Mouse (Mus musculus) bone marrow, adult 2 months (tissue): ENCODE data around the gene Myom3.
"Not testable (repeated sequence)": the region's sequence is repeated elsewhere in the genome, so short reads cannot be mapped to it uniquely, and the experiment has no call there.

Experiments used
- CTCF ChIP-seq: fragments of 200-500 bp; IDR thresholded peaks from 2 replicates; pipeline ENCODE4 v1.5.1; 2011; ENCODE audit warnings: low read length, control low read depth; ENCODE audit not compliant: control insufficient read depth, insufficient read depth
- POLR2A ChIP-seq: fragments of 200-500 bp; IDR thresholded peaks from 2 replicates; pipeline ENCODE4 v1.6.1; 2011; ENCODE audit warnings: low read depth, mild to moderate bottlenecking, control low read depth, low read length, borderline replicate concordance; ENCODE audit not compliant: control insufficient read depth

- TF ChIP-seq CTCF, POLR2A: not testable (repeated sequence)
These were observed 43.1 kb upstream of the Myom3 start for GRCm38 (mm10) chr4:135716438-135716837.
